Mouse (Mus musculus) lung, adult 2 months (tissue): ENCODE data around the gene Lsm14a. TPM values are rescaled to one million over a fixed set of nuclear protein-coding genes. Genes with fewer than 3 reads are reported as not detected.

Source experiments
- DNase-seq: peaks from one replicate; pipeline ENCODE4 v3.0.0; 2022
- H3K4me1 ChIP-seq: fragments of 200-500 bp; 2 replicates; pipeline ENCODE4 v1.6.1; 2011; ENCODE audit warnings: low read length; ENCODE audit not compliant: control insufficient read depth, insufficient read depth
- H3K4me3 ChIP-seq: fragments of 200-500 bp; replicated peaks from 2 replicates; pipeline ENCODE3; 2011; ENCODE audit warnings: low read depth, mild to moderate bottlenecking, control low read depth, low read length; ENCODE audit errors: extremely low read depth
- CTCF ChIP-seq: fragments of 200-500 bp; IDR thresholded peaks from 2 replicates; pipeline ENCODE4 v1.5.1; 2011; ENCODE audit warnings: mild to moderate bottlenecking, low read length, control low read depth; ENCODE audit not compliant: insufficient read depth
- POLR2A ChIP-seq: fragments of 200-500 bp; IDR thresholded peaks from 2 replicates; pipeline ENCODE4 v1.6.1; 2011; ENCODE audit warnings: low read depth, mild to moderate bottlenecking, control low read depth, low read length, borderline replicate concordance; ENCODE audit errors: extremely low read depth
- WGBS: fragments of 180-500 bp; shearing (Covaris S2); methylation state at CpG from one replicate; pipeline ENCODE4 v1.1.7; 2018; 5-methylcytosine and 5-hydroxymethylcytosine counted together
- polyA plus RNA-seq: library from polyadenylated mRNA; depleted of rRNA; stranded (reverse); fragments of >200 nt; gene quantifications from 2 replicates; pipeline ENCODE4 v1.2.3, GENCODE M21; 2012

Lsm14a gene
- polyA plus RNA-seq, 1 experiment, result 72.9 TPM

DNA sequence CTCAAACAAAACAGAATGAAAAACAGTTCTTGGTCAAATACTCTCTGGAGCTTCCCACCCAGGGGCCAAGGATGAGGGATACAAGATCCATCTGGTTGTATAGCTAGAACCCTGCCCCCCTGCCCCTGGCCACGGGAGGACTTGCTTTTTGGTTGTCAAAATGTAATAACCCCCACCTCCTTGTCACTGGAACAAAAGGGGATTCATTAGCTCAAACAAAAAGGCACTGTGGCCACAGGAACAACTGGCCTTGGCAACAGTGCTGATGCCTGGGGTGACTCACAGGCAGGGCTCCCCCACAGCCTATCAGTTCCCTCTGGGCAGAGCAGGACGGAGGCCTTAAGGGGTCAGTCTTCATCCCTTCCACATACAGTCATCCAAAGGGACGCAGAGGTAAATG lies 73.2 kb downstream of the Lsm14a start:
- no peak for TF ChIP-seq POLR2A
- H3K4me1 ChIP-seq, result peaks cover 6% of the 10 kb centered on the region
- H3K4me3 ChIP-seq, result no peak overlapping the region
- WGBS, result 39% methylated on average over 3 of the region's 3 CpGs
- DNase-seq, result no peak

DNA sequence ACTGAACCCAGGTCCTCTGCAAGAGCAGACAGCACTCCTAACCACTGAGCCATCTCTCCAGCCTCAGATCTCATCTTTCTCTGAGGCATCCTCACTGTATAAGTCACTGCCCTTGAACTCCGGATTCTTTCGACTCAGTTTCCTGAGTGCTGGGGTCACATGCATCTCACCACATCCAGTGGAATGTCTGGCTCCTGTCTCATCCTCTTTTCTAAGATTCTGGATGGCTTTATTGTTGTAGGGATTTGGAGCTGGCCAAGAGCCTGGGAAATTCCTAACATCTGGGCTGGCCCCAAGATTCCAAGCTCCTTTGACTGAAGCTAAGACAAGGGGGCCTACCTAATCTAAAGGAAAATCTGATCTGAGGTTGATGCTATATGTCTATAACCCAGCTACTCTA lies 74.0 kb downstream of the Lsm14a start:
- WGBS, result 21% methylated on average over 2 of the region's 2 CpGs
- Histone ChIP-seq H3K4me3 (no peak overlapping the region), H3K4me1 (peaks cover 6% of the 10 kb centered on the region)
- DNase-seq, result no peak
- TF ChIP-seq CTCF, result no peak
- no peak for TF ChIP-seq POLR2A

DNA sequence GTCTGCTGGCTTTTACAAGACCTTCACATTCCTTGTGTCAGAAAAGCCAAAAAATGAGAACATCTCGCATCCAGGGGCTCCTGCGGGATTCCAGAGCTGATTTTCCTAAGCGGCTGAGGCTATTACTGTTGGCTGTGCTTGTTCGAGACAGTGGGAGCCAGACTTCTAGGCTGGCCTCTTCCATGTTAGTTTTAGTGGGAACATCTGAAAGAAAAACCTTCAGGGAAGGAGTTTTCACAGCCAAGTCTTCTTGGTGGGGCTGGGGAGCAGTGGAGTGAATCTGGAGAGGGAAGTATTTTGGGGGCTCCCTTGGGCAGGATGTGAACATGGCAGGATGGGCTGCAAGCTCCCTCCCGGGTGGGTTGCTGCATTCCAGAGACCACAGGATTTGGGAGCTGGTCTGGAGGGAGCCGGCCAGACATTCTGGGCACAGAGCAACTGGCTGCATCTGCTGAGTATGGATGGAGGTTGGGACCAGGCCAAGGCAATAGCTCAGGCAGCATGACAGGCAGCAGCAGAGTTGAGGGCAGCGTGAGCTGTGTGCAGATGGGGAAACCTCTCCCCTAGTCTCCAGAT lies 75.1 kb downstream of the Lsm14a start:
- 53% methylated on average over 7 of the region's 7 CpGs for WGBS
- DNase-seq, result no peak
- Histone ChIP-seq H3K4me1 (peaks cover 8% of the 10 kb centered on the region), H3K4me3 (no peak overlapping the region)
- TF ChIP-seq POLR2A, result no peak
- no peak for TF ChIP-seq CTCF

DNA sequence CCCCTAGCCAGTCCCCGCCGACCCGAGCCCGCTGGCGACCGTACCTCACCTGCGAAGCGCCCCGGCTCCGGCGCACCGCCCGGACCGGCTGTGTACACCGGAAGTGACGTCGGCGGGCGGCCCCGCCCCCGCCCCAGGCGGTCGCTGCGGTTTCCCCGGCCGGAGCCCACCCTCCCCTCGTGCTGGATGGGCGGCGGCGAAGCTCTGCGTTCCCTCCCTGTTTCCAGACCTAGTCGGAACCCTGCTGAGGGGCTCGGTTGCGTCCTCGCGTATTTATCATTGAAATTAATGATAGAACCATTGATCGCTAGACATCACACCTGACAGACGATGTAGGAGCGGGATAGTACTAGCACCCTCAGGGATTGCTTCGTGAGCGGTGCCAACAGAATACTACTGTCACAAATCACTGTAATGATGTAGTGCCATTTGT lies 79.7 kb downstream of the Lsm14a start, which contains the start of gene 4931406P16Rik:
4931406P16Rik (minus strand) TSS at position 109 of the 433 bp plus-strand sequence.
- TF ChIP-seq CTCF (no peak), POLR2A (peak; percentile 93)
- peak within 1 kb of the TSS; percentile 85 for H3K4me3 ChIP-seq
- under 1% methylated on average over 40 of the region's 41 CpGs for WGBS
- peak; percentile 89 for DNase-seq
- peaks cover 18% of the 10 kb centered on the region for H3K4me1 ChIP-seq

DNA sequence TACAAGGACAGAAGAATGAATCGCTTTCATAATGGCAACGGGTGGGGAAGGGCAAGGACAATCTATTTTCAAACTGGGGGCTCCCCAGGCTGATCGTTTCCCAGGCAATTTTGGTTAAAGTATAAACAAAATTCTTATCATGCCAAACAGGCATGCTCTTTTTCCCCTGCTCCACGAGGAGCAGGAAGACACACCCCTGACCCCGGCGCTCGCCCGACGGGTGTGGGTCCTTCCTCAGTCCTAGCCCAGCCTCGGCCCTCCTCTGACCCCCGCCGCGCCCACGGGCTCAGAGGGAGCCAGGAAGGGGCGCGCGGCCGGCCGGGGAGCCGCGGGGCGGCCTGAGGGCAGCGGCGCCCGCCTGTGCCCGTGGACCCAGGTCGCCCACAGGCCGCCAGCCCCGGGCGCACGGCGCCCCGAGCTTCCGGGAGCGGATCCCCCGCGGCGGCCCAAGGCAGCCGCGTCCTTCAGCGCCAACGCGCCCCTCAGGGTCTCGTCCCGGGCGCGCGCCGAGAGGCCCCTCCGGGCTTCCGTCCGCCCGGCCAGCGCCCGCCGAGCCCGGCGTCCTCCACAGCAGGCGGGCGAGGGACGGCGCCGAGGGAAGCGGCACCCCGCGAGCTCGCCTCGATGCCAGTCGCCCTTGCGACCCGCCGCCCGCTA lies 80.2 kb downstream of the Lsm14a start:
- Histone ChIP-seq H3K4me1 (peaks cover 15% of the 10 kb centered on the region), H3K4me3 (peak overlapping the region; percentile 85)
- no peak for DNase-seq
- 2% methylated on average over 73 of the region's 73 CpGs for WGBS
- TF ChIP-seq CTCF (no peak), POLR2A (no peak)

DNA sequence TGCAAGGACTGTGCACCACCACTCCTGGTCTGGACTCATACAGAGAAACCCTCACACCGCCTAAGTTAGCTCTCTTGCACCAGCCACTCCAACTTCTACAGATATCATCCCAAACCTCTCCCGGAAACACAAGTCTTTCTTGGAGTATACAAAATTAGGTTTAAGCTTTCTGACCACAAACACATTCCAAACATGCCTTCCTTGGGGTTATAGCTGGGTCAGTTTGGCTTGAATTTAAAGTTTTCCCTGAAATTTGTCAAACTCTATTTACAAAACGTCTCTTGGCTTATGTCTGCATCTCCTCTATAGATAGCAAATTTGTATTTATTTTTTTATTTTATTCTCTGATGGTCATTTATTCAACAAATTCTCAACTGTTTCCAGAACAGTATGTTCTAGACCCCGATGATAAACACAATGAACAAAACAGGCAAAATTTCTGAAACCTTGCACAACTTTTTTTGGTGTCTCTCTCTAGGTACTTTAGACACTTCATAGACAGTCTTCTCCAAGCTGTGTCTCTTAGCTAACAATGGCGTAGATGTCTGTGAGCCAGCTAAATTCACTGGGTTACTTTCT lies 83.8 kb downstream of the Lsm14a start:
- Histone ChIP-seq H3K4me3 (no peak overlapping the region), H3K4me1 (peaks cover 30% of the 10 kb centered on the region)
- no peak for TF ChIP-seq POLR2A
- no peak for TF ChIP-seq CTCF
- no peak for DNase-seq
- 29% methylated on average over 5 of the region's 5 CpGs for WGBS

DNA sequence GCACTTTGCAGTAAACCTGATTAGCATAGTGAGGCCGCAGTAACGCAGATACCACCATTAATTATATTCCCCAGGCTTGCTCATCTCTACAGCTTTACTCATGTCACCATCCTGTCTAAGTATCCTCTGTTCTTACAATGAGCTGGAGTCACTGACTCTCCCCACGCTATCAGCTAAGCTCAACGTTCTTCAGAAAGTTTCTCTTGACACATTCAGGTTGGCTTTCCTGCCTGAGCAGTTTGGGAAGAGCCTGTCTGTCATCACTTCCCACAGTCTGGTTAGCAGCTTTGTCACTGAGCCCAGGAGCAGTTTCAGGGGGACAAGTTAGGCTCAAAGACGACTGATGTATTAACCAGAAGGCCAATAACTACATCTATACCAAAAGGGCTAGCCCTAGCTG lies 84.5 kb downstream of the Lsm14a start:
- DNase-seq, result no peak
- TF ChIP-seq POLR2A (no peak), CTCF (no peak)
- no peak overlapping the region for H3K4me3 ChIP-seq
- peaks cover 28% of the 10 kb centered on the region for H3K4me1 ChIP-seq
- 29% methylated on average over 5 of the region's 5 CpGs for WGBS

DNA sequence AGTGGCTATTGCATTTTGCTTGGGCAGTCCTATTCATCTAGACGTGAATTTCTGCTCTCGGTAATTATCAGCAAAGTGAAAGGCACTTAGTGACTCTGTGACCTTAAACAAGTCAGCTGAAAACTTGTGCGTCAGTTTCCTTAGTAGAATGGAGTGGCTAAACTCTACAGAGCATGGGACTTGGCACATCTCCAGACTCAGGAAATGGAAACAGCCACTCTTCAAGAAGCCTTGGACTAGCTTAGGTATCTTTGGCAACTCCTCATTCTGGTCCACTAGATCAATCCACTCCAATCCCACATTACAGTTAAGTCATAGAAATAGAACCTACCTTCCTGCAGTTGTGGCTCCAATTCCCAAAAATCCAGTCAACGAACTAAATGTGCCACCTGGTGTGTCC lies 87.7 kb downstream of the Lsm14a start:
- 17% methylated on average over 4 of the region's 4 CpGs for WGBS
- H3K4me1 ChIP-seq, result peaks cover 38% of the 10 kb centered on the region
- peak; percentile 42 for DNase-seq
- no peak overlapping the region for H3K4me3 ChIP-seq
- TF ChIP-seq CTCF (no peak), POLR2A (no peak)

DNA sequence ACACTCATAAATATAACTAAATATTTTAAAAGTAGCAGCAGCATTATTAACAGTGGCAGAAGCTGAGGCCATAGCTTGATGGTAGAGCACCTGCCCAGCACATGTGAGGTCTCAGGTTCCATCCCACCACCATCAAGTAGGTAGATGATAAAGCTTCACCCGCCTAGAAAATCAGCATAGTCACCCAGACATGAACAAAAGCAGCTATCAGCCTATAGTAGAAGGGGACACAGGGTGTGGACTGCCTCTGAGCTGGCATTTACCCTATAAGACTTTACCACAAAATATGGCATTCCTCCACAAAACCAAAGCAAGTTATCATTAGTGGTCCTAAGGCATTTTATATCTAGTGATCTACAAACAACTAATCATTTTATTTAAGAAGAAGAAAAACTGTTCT lies 90.5 kb downstream of the Lsm14a start:
- DNase-seq, result no peak
- Histone ChIP-seq H3K4me1 (peaks cover 35% of the 10 kb centered on the region), H3K4me3 (no peak overlapping the region)
- WGBS, result 68% methylated on average over 1 of the region's 1 CpGs
- TF ChIP-seq CTCF, result no peak
- TF ChIP-seq POLR2A, result no peak

DNA sequence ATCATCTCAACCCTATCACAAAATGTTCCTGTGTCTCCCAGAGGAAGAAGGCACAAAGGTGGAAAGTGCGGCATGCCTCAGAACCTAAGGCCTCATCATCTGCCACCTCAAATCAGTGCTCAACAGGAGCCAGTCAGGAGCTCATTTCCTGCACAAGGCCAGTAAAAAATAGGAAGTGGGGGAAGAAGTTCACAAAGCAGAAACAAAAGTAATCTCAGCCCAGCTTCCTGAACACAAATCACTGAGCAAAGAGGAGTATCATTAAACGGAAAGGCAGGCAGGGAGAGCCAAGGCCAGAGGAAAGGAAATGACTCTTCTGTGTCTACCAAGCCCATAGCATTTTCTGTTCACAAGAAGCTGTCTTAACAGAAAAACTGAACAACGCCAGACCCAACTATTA lies 91.2 kb downstream of the Lsm14a start:
- DNase-seq, result peak; percentile 13
- Histone ChIP-seq H3K4me3 (no peak overlapping the region), H3K4me1 (peaks cover 32% of the 10 kb centered on the region)
- 32% methylated on average over 3 of the region's 3 CpGs for WGBS
- no peak for TF ChIP-seq POLR2A
- TF ChIP-seq CTCF, result no peak
